Mouse (Mus musculus) midbrain, postnatal 0 days (tissue): ENCODE results near the gene Aurkc. TPM values are rescaled to one million over a fixed set of nuclear protein-coding genes. Genes with fewer than 3 reads are reported as not detected.
"Not testable (repeated sequence)": the region's sequence is repeated elsewhere in the genome, so short reads cannot be mapped to it uniquely, and the experiment has no call there.

Experiments
- ATAC-seq: fragments of 200-750 bp; cut with Nextera tagmentation; 2 replicates; pipeline ENCODE4 v1.8.0; 2017; ENCODE audit warnings: moderate number of reproducible peaks, mild to moderate bottlenecking, moderate TSS enrichment, moderate library complexity; ENCODE audit not compliant: low FRiP score
- DNase-seq: peaks from one replicate; pipeline ENCODE4 v3.0.0-alpha.2; 2015; ENCODE audit warnings: low spot score
- H3K27ac ChIP-seq: fragments of 300-500 bp; sonication (generic); 2 replicates; pipeline ENCODE4 v1.5.1; 2014; ENCODE audit warnings: low read depth, mild to moderate bottlenecking, low read length, mixed read lengths
- H3K27me3 ChIP-seq: fragments of 300-500 bp; sonication (generic); 2 replicates; pipeline ENCODE4 v1.6.1; 2014; ENCODE audit warnings: low read length, control low read depth, mixed read lengths; ENCODE audit not compliant: insufficient read depth
- H3K36me3 ChIP-seq: fragments of 300-500 bp; sonication (generic); 2 replicates; pipeline ENCODE4 v1.6.1; 2014; ENCODE audit warnings: low read length, control low read depth, mixed read lengths; ENCODE audit not compliant: insufficient read depth
- H3K4me1 ChIP-seq: fragments of 300-500 bp; sonication (generic); 2 replicates; pipeline ENCODE4 v1.6.1; 2014; ENCODE audit warnings: mild to moderate bottlenecking, control low read depth, antibody characterized with exemption, low read length, mixed read lengths; ENCODE audit not compliant: insufficient read depth
- H3K4me2 ChIP-seq: fragments of 300-500 bp; sonication (generic); 2 replicates; pipeline ENCODE4 v1.6.1; 2014; ENCODE audit warnings: low read depth, mild to moderate bottlenecking, low read length, mixed read lengths; ENCODE audit not compliant: poor library complexity, severe bottlenecking
- H3K4me3 ChIP-seq: fragments of 300-500 bp; sonication (generic); 2 replicates; pipeline ENCODE4 v1.5.1; 2014; ENCODE audit warnings: low read depth, mild to moderate bottlenecking, low read length, moderate library complexity
- H3K9ac ChIP-seq: fragments of 300-500 bp; sonication (generic); replicated peaks from 2 replicates; pipeline ENCODE4 v1.6.1; 2014; ENCODE audit warnings: mild to moderate bottlenecking, low read length, moderate library complexity, mixed read lengths; ENCODE audit not compliant: poor library complexity, severe bottlenecking
- H3K9me3 ChIP-seq: fragments of 300-500 bp; sonication (generic); 2 replicates; pipeline ENCODE4 v1.6.1; 2016; ENCODE audit warnings: low read length, control low read depth
- CTCF ChIP-seq: IDR thresholded peaks from 2 replicates; pipeline ENCODE4 v1.5.1; 2016; ENCODE audit warnings: antibody characterized with exemption, mild to moderate bottlenecking
- WGBS: fragments of 180-500 bp; shearing (Covaris S2); extraction: QIAGEN DNeasy Blood & Tissue Kit; methylation state at CpG from one replicate; pipeline ENCODE4 v1.1.7; 2014; 5-methylcytosine and 5-hydroxymethylcytosine counted together
- polyA plus RNA-seq: library from polyadenylated mRNA; unstranded; fragments of >200 nt; fragmentation: Nextera tagmentation; extraction: Ambion mirVana; gene quantifications from 2 replicates; pipeline ENCODE4 v1.2.1, GENCODE M21; 2015
- total RNA-seq: library from RNA; depleted of rRNA; stranded (reverse); fragments of >200 nt; gene quantifications from 2 replicates; pipeline ENCODE4 v1.2.3, GENCODE M21; 2014; rRNA removed

Aurkc gene
- total and polyA plus RNA-seq, 2 experiments from 2014 or later: not detected

DNA sequence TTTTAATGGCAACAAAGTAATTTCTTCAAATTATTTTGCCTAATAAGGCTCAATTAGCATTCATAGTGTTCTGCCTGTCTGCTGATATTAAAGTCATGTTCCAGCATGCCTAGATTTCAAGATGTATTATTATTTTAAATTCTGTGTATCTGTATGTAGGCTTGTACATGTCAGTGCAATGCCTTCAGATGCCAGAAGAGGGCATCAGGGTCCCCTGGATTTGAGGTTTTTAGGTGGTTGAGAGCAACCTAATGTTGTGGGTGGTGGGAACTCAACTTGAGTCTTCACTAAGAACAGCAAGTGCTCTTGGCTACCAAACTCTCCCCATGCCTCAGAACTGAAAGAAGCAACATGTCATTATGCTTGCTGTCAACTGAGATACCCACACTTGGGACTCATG is 32.3 kb downstream of the Aurkc start:
- Histone ChIP-seq H3K4me3 (no peak overlapping the region), H3K9me3 (peaks cover 5% of the 10 kb centered on the region; the same call in 1 of the 2 replicates), H3K4me1 (no peaks in the 10 kb centered on the region), H3K9ac (no peak overlapping the region), H3K36me3 (no peaks in the 10 kb centered on the region), H3K4me2 (no peak overlapping the region), H3K27me3 (no peaks in the 10 kb centered on the region), H3K27ac (no peak overlapping the region)
- ATAC-seq (no peak), DNase-seq (no peak)
- TF ChIP-seq CTCF: no peak

DNA sequence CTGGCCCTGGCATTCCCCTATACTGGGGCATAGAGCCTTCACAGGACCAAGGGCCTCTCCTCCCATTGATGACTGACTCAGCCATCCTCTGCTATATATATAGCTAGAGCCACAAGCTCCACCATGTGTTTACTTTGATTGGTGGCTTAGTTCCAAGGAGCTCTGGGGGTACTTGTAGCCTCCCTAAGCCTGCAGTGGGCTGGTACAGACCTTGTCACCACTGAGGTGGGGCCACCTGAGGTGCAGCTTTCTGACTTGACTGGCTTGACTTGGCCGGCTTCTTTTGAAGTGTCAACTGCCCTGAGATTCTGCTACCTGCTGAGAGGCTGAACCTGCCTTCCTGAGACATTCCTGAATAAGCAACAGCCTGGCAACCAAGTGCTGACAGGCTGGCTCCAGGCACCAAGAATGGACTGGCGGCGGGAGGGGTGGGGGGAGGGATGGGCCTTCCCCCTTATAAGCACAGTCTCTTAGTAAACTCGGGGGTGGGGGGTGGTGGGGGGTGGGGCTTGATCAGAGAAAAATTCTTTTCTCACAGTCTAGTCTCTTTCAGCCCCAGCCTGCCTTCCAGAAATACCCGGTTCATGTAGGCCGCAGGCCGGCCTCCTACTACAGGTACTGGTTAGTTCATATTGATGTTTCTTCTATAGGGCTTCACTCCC is 54.7 kb downstream of the Aurkc start:
- WGBS: 40% methylated on average over 7 of the region's 7 CpGs
- not testable (repeated sequence) for H3K9ac ChIP-seq, ATAC-seq

More for the DNA sequence above, 54.7 kb downstream of the Aurkc start:
- H3K36me3 ChIP-seq, H3K4me1 ChIP-seq, H3K9me3 ChIP-seq, H3K4me3 ChIP-seq, H3K27me3 ChIP-seq, H3K4me2 ChIP-seq, H3K27ac ChIP-seq, DNase-seq: not testable (repeated sequence)

Other genes starting within 250 kb of the Aurkc start
- gene Zfp954, start 126.2 kb downstream of the Aurkc start, total RNA-seq: 18.6 and 21.1 TPM in 2 replicates
- gene Zfp954, start 126.2 kb downstream of the Aurkc start, polyA plus RNA-seq: 13.5 and 14.9 TPM in 2 replicates
- gene Zfp773, start 141.5 kb downstream of the Aurkc start, total RNA-seq: 3.9 and 4.1 TPM in 2 replicates
- 5.2 TPM in 2 replicates for gene Zfp773, start 141.5 kb downstream of the Aurkc start, polyA plus RNA-seq
- 4.5 and 5.6 TPM in 2 replicates for gene Zfp418, start 176.0 kb downstream of the Aurkc start, total RNA-seq
- gene Zfp418, start 176.0 kb downstream of the Aurkc start, polyA plus RNA-seq: 0.99 and 1.4 TPM in 2 replicates
- 7.2 and 9.9 TPM in 2 replicates for gene Zfp772, start 214.7 kb downstream of the Aurkc start, total RNA-seq
- gene Zfp772, start 214.7 kb downstream of the Aurkc start, polyA plus RNA-seq: 5.4 and 6.0 TPM in 2 replicates